Mouse (Mus musculus) embryo, embryonic 11.5 days (tissue): ENCODE measurements at regions not wholly inside any gene's neighbourhood (a gene's known extent, or its start where the extent isn't known, plus 50 kb on each side); places are given as distances from the start of the nearest gene placed in this dataset.

Experiments used
- DNase-seq: peaks from one replicate; pipeline ENCODE4 v3.0.0-alpha.2; 2012; ENCODE audit warnings: low read depth, low spot score

- DNase-seq: peak; percentile 40
Measured at GRCm38 (mm10) chr9:52298329-52298728, 130.0 kb upstream of the Zc3h12c start.

GRCm38 (mm10) chr9:52294699-52295098, 126.3 kb upstream of the Zc3h12c start:
- no peak for DNase-seq

GRCm38 (mm10) chr9:52289069-52289468, 120.7 kb upstream of the Zc3h12c start:
- no peak for DNase-seq

- no peak for DNase-seq
Measured at GRCm38 (mm10) chr9:52287761-52288275, 119.4 kb upstream of the Zc3h12c start.

- DNase-seq: peak; percentile 57
Measured at GRCm38 (mm10) chr9:52287246-52287651, 118.9 kb upstream of the Zc3h12c start.

- no peak for DNase-seq
Measured at GRCm38 (mm10) chr9:52286104-52286503, 117.7 kb upstream of the Zc3h12c start.

GRCm38 (mm10) chr9:52283558-52283957, 115.2 kb upstream of the Zc3h12c start:
- no peak for DNase-seq

- DNase-seq: no peak
Measured at GRCm38 (mm10) chr9:52280995-52281394, 112.6 kb upstream of the Zc3h12c start.

GRCm38 (mm10) chr9:52280556-52280955, 112.2 kb upstream of the Zc3h12c start:
- no peak for DNase-seq

GRCm38 (mm10) chr9:52278701-52279023, 110.3 kb upstream of the Zc3h12c start:
- DNase-seq: no peak

- no peak for DNase-seq
Measured at GRCm38 (mm10) chr9:52277954-52278700, 109.8 kb upstream of the Zc3h12c start.

GRCm38 (mm10) chr9:52273994-52274393, 105.6 kb upstream of the Zc3h12c start:
- DNase-seq: no peak

GRCm38 (mm10) chr9:52272668-52273067, 104.3 kb upstream of the Zc3h12c start:
- DNase-seq: no peak

GRCm38 (mm10) chr9:52271345-52272116, 103.2 kb upstream of the Zc3h12c start:
- no peak for DNase-seq

GRCm38 (mm10) chr9:52261538-52261937, 93.2 kb upstream of the Zc3h12c start:
- no peak for DNase-seq

GRCm38 (mm10) chr9:52259459-52259858, 91.1 kb upstream of the Zc3h12c start:
- DNase-seq: no peak

GRCm38 (mm10) chr9:52255692-52256091, 87.3 kb upstream of the Zc3h12c start:
- no peak for DNase-seq

GRCm38 (mm10) chr9:52254475-52254874, 86.1 kb upstream of the Zc3h12c start:
- DNase-seq: no peak

GRCm38 (mm10) chr9:52251455-52251854, 83.1 kb upstream of the Zc3h12c start:
- DNase-seq: no peak

- no peak for DNase-seq
Measured at GRCm38 (mm10) chr9:52246712-52247111, 78.3 kb upstream of the Zc3h12c start.

- no peak for DNase-seq
Measured at GRCm38 (mm10) chr9:52244081-52244480, 75.7 kb upstream of the Zc3h12c start.

- no peak for DNase-seq
Measured at GRCm38 (mm10) chr9:52243032-52243431, 74.7 kb upstream of the Zc3h12c start.

- DNase-seq: no peak
Measured at GRCm38 (mm10) chr9:52241577-52241976, 73.2 kb upstream of the Zc3h12c start.
